Mouse (Mus musculus) bone marrow macrophage, adult 2 months (primary cell): ENCODE results near the gene Rab27a.

Source experiments
- CTCF ChIP-seq: IDR thresholded peaks from 2 replicates; pipeline ENCODE4 v1.5.1; 2012; ENCODE audit warnings: low read depth, mild to moderate bottlenecking, low read length, moderate library complexity
- POLR2A ChIP-seq: IDR thresholded peaks from 2 replicates; pipeline ENCODE4 v1.6.1; 2012; ENCODE audit warnings: mild to moderate bottlenecking, low read depth, low read length, borderline replicate concordance

- no peak for TF ChIP-seq CTCF
- no peak for TF ChIP-seq POLR2A
Observed at GRCm38 (mm10) chr9:73091747-73092146, 47.1 kb downstream of the Rab27a start.
